8 mouse cellular contexts compared by ENCODE assay signal in genomic region chr11:69948066-69948762, GRCm38 (mm10). TPM values are rescaled to one million over a fixed set of nuclear protein-coding genes. Genes with fewer than 3 reads are reported as not detected.
DNase-seq lines count a peak whose midpoint lies in the region; ATAC-seq and TF ChIP-seq lines count a peak whose summit lies in the region.

Slc2a4 (minus strand) TSS chr11:69948188.

- peak within 1 kb of the TSS; percentile 88 for H3K4me3 ChIP-seq in gastrocnemius, adult 2 months
- H3K4me3 ChIP-seq in hindbrain, embryonic 15.5 days = peak within 1 kb of the TSS; percentile 44

- no peaks in the 10 kb centered on the region for H3K9me3 ChIP-seq in hindbrain, embryonic 15.5 days

- no peak for TF ChIP-seq CTCF in gastrocnemius, adult 2 months (IDR thresholded peaks at IDR 0.05)

- H3K27me3 ChIP-seq in hindbrain, embryonic 15.5 days = no peaks in the 10 kb centered on the region

- under 1% methylated on average over 34 of the region's 34 CpGs for WGBS in hindbrain, embryonic 15.5 days

- H3K4me2 ChIP-seq in hindbrain, embryonic 15.5 days = peak within 1 kb of the TSS; percentile 56

- H3K9ac ChIP-seq in hindbrain, embryonic 15.5 days = 0 out of 2 replicates have a peak within 1 kb of the TSS, but pooled peaks have one; percentile 18

- peak within 1 kb of the TSS; percentile 94 for H3K27ac ChIP-seq in gastrocnemius, adult 2 months
- H3K27ac ChIP-seq in hindbrain, embryonic 15.5 days (replicated peaks) = 0 out of 2 replicates have a peak within 1 kb of the TSS, but pooled peaks have one; percentile 31

- peaks cover 16% of the 10 kb centered on the region for H3K4me1 ChIP-seq in hindbrain, embryonic 15.5 days (replicated peaks)

- intact Hi-C loops in gastrocnemius, adult 2 months (cut with DNase I) = no loop called here
- intact Hi-C loops in left cerebral cortex, postnatal 25 days (cut with DNase I) = loop anchor here (1.0 kb wide), 1 partner anchor 14 kb away; no protein-coding TSS in a partner anchor

- peak; percentile 78 to 79 for DNase-seq in frontal cortex, postnatal 10 days (ENCODE audit: low spot score in 2 of 2)
- peak; percentile 94 to 96 for DNase-seq in cerebellum, postnatal 10 days
- peak; percentile 98 for DNase-seq in gastrocnemius, adult 2 months
- DNase-seq in left cerebral cortex, postnatal 25 days (ENCODE audit: low spot score in 2 of 2) = peak; percentile 23 to 35
- peak; percentile 87 for DNase-seq in spleen, adult 12 weeks (ENCODE audit: low spot score)

- H3K36me3 ChIP-seq in hindbrain, embryonic 15.5 days = no peaks in the 10 kb centered on the region

- no peak for ATAC-seq in frontal cortex, adult (ENCODE audit: low TSS enrichment)
- ATAC-seq in hindbrain, embryonic 15.5 days (ENCODE audit: low FRiP score, low read depth) = peak; percentile 88
- peak; percentile 81 for ATAC-seq in megakaryocyte-erythroid progenitor cell, adult 5-6 weeks (replicated peaks; ENCODE audit: low FRiP score, low TSS enrichment, poor library complexity, severe bottlenecking)

RNA-seq across cellular contexts. Expression of gene Slc2a4, which starts in this region (rescaled TPM):
- 100 to 1,000 TPM; 494 to 503 TPM for total RNA-seq in gastrocnemius, adult 2 months (2021)
- polyA plus RNA-seq in hindbrain, embryonic 15.5 days (2015; fragmentation: Nextera tagmentation; extraction: Ambion mirVana) = 3.4 and 4.1 TPM in 2 replicates
- total RNA-seq in left cerebral cortex, postnatal 25 days (2021) = 1 to 10 TPM; 2.3 to 3.5 TPM
- 0.15 and 5.2 TPM in 2 replicates for total RNA-seq in megakaryocyte-erythroid progenitor cell, adult 5-6 weeks (2014; fragmentation: Nextera tagmentation)
- 0.19 and 0.88 TPM in 2 replicates for total RNA-seq in megakaryocyte-erythroid progenitor cell, adult 5-6 weeks (2017)

Comparison
In these comparisons a context has a peak if more than half of its experiments do, and no peak if none do; other contexts are left out.
1. RNA of gene Slc2a4 (total RNA-seq): 494 to 503 TPM in gastrocnemius, adult 2 months; 0.15 to 5.2 TPM in megakaryocyte-erythroid progenitor cell, adult 5-6 weeks and 2.3 to 3.5 TPM in left cerebral cortex, postnatal 25 days; every median in the first group is over 10 times any median in the second.
2. DNase-seq: peak in every context shown above with its lines; median percentile 98 in gastrocnemius, adult 2 months; 95 in cerebellum, postnatal 10 days; 87 in spleen, adult 12 weeks; 78 in frontal cortex, postnatal 10 days; 29 in left cerebral cortex, postnatal 25 days.